Mouse (Mus musculus) liver, embryonic 14.5 days (tissue): Measurements from ENCODE around the gene Asic1. TPM values are rescaled to one million over a fixed set of nuclear protein-coding genes. Genes with fewer than 3 reads are reported as not detected.

Source experiments
- ATAC-seq: fragments of 200-750 bp; cut with Nextera tagmentation; 2 replicates; pipeline ENCODE4 v1.8.0; 2017; ENCODE audit warnings: moderate number of reproducible peaks, mild to moderate bottlenecking, moderate library complexity; ENCODE audit not compliant: insufficient read depth
- DNase-seq, 3 experiments: peaks; one replicate each; pipeline ENCODE4 v3.0.0-alpha.2; 2012 to 2013; ENCODE audit warnings: low read depth in 3 of 3, low spot score in 3 of 3
- H3K27ac ChIP-seq: fragments of 300-500 bp; sonication (generic); 2 replicates; pipeline ENCODE4 v1.5.1; 2014; ENCODE audit warnings: moderate library complexity, mild to moderate bottlenecking, control low read depth, inconsistent platforms
- H3K27me3 ChIP-seq: fragments of 300-500 bp; sonication (generic); 2 replicates; pipeline ENCODE4 v1.6.1; 2014; ENCODE audit warnings: mild to moderate bottlenecking, low read length, moderate library complexity; ENCODE audit not compliant: control insufficient read depth, insufficient read depth
- H3K36me3 ChIP-seq: fragments of 300-500 bp; sonication (generic); replicated peaks from 2 replicates; pipeline ENCODE4 v1.6.1; 2014; ENCODE audit warnings: low read depth; ENCODE audit not compliant: control insufficient read depth, insufficient read depth
- H3K4me1 ChIP-seq, 2 experiments: fragments of 200-500 bp in 1 of 2; fragments of 300-500 bp in 1 of 2; sonication (generic) in 1 of 2; replicated peaks; 2 replicates each; pipeline ENCODE4 v1.6.1; 2012 to 2014; ENCODE audit warnings: antibody characterized with exemption in 1 of 2, inconsistent platforms in 1 of 2, low read length in 1 of 2; ENCODE audit not compliant: control insufficient read depth in 2 of 2, insufficient read depth in 2 of 2
- H3K4me2 ChIP-seq: fragments of 300-500 bp; sonication (generic); 2 replicates; pipeline ENCODE4 v1.6.1; 2014; ENCODE audit warnings: low read depth, mild to moderate bottlenecking, control low read depth, moderate library complexity
- H3K4me3 ChIP-seq, 2 experiments: fragments of 200-500 bp in 1 of 2; fragments of 300-500 bp in 1 of 2; sonication (generic) in 1 of 2; 2 replicates each; pipeline ENCODE4 v1.5.1; 2012 to 2014; ENCODE audit warnings: low read depth in 2 of 2, low read length in 2 of 2, mild to moderate bottlenecking in 2 of 2, control low read depth in 1 of 2, inconsistent platforms in 1 of 2, moderate library complexity in 1 of 2; ENCODE audit not compliant: insufficient read depth in 1 of 2
- H3K9ac ChIP-seq: fragments of 300-500 bp; sonication (generic); replicated peaks from 2 replicates; pipeline ENCODE4 v1.6.1; 2014; ENCODE audit warnings: mild to moderate bottlenecking, control low read depth, moderate library complexity
- H3K9me3 ChIP-seq: fragments of 300-500 bp; sonication (generic); 2 replicates; pipeline ENCODE4 v1.6.1; 2016; ENCODE audit warnings: low read length, mixed read lengths; ENCODE audit not compliant: control insufficient read depth
- CTCF ChIP-seq: IDR thresholded peaks from 2 replicates; pipeline ENCODE4 v1.5.1; 2016; ENCODE audit warnings: antibody characterized with exemption, low read depth, control low read depth
- EP300 ChIP-seq: IDR thresholded peaks from 2 replicates; pipeline ENCODE4 v1.6.1; 2016; ENCODE audit warnings: antibody characterized with exemption, low read depth
- WGBS: fragments of 180-500 bp; shearing (Covaris S2); extraction: QIAGEN DNeasy Blood & Tissue Kit; methylation state at CpG from one replicate; pipeline ENCODE4 v1.1.7; 2014; ENCODE audit not compliant: insufficient replicate concordance; 5-methylcytosine and 5-hydroxymethylcytosine counted together
- polyA plus RNA-seq, 2 experiments: library from polyadenylated mRNA; depleted of rRNA in 1 of 2; stranded (reverse) in 1 of 2; unstranded in 1 of 2; fragments of >200 nt; fragmentation: Nextera tagmentation in 1 of 2; extraction: Ambion mirVana in 1 of 2; gene quantifications; 2 replicates each; pipeline versions ENCODE4 v1.2.1 to v1.2.3; 2012 to 2014

The Asic1 gene
- polyA plus RNA-seq, 2 experiments = 0.04 to 0.15 TPM

GRCm38 (mm10) chr15:99731167-99731566 is 61.0 kb downstream of the Asic1 start:
- Histone ChIP-seq H3K4me1 (peaks cover 2 to 4% of the 10 kb centered on the region in 2 experiments; a peak in 2 of 4 replicates), H3K27ac (no peak overlapping the region), H3K4me2 (no peak overlapping the region), H3K9me3 (no peaks in the 10 kb centered on the region), H3K27me3 (no peaks in the 10 kb centered on the region), H3K9ac (no peak overlapping the region), H3K4me3 (no peak overlapping the region), H3K36me3 (peaks cover 11% of the 10 kb centered on the region)
- no peak for TF ChIP-seq EP300
- no peak for TF ChIP-seq CTCF
- ATAC-seq (no peak), DNase-seq (no peak)
- 78% methylated on average over 2 of the region's 2 CpGs for WGBS

DNA sequence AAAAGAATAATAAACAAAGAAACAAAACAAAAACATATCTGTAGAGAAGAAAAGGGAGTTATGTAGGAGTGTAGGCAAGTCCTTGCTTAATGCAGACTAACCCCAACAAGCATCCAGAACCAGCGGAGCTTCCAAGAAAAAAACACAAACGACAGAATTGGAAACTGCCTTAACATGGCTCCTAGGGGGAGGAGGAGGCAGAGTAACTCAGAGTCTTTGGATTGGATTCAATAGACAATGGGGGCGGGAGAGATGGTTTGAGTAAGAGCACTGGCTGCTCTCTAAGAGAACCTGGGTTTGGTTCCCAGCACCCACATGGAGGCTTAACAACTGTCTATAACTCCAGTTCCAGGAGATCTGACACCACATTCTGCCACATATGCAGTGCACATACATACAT is 61.5 kb downstream of the Asic1 start:
- no peak overlapping the region for H3K4me3 ChIP-seq
- H3K36me3 ChIP-seq = peaks cover 11% of the 10 kb centered on the region
- DNase-seq (no peak), ATAC-seq (no peak)
- H3K9me3 ChIP-seq = no peaks in the 10 kb centered on the region
- peaks cover 0 to under 1% of the 10 kb centered on the region in 2 experiments; a peak in 2 of 4 replicates for H3K4me1 ChIP-seq
- no peak overlapping the region for H3K9ac ChIP-seq
- TF ChIP-seq CTCF = no peak
- TF ChIP-seq EP300 = no peak
- H3K4me2 ChIP-seq = no peak overlapping the region
- H3K27ac ChIP-seq = no peak overlapping the region
- 80% methylated on average over 3 of the region's 3 CpGs for WGBS
- no peaks in the 10 kb centered on the region for H3K27me3 ChIP-seq

DNA sequence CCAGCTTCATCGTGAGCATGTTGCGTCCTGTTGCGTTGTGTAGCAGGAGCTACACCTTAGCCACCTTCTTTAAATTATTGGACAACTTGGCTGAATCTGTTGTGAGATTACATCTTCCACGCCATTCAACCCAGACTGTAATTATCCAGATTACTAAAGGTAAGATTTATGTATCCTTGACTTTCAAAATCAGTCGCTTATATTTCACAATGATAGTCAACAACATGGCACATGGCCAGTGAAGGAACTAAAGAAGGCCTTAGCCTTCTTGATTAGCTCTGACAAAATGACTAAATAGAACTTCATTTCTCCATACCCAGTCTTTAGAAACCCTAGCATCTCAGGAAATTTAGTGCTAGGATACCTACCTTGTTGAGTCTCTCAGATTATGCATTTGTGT is 63.0 kb downstream of the Asic1 start:
- no peak overlapping the region for H3K4me3 ChIP-seq
- DNase-seq (no peak), ATAC-seq (no peak)
- peaks cover 5% of the 10 kb centered on the region for H3K36me3 ChIP-seq
- no peaks in the 10 kb centered on the region for H3K27me3 ChIP-seq
- no peaks in the 10 kb centered on the region for H3K9me3 ChIP-seq
- H3K4me2 ChIP-seq = no peak overlapping the region
- no peak overlapping the region for H3K27ac ChIP-seq
- 83% methylated on average over 5 of the region's 5 CpGs for WGBS
- TF ChIP-seq EP300 = no peak
- TF ChIP-seq CTCF = no peak
- no peak overlapping the region for H3K9ac ChIP-seq
- no peaks in the 10 kb centered on the region for H3K4me1 ChIP-seq

- ATAC-seq (no peak), DNase-seq (no peak)
- Histone ChIP-seq H3K36me3 (no peaks in the 10 kb centered on the region), H3K4me3 (no peak overlapping the region), H3K4me1 (no peaks in the 10 kb centered on the region), H3K27ac (no peak overlapping the region), H3K9me3 (no peaks in the 10 kb centered on the region), H3K9ac (no peak overlapping the region), H3K4me2 (no peak overlapping the region), H3K27me3 (no peaks in the 10 kb centered on the region)
- WGBS = 79% methylated on average over 2 of the region's 2 CpGs
- no peak for TF ChIP-seq CTCF
These were observed 65.5 kb downstream of the Asic1 start for GRCm38 (mm10) chr15:99735631-99736030.

- WGBS = 85% methylated on average over 11 of the region's 11 CpGs
- no peak overlapping the region for H3K4me2 ChIP-seq
- H3K9me3 ChIP-seq = no peaks in the 10 kb centered on the region
- TF ChIP-seq EP300 = no peak
- TF ChIP-seq CTCF = no peak
- H3K9ac ChIP-seq = no peak overlapping the region
- H3K27me3 ChIP-seq = no peaks in the 10 kb centered on the region
- DNase-seq (no peak), ATAC-seq (no peak)
- H3K4me3 ChIP-seq = no peak overlapping the region
- H3K27ac ChIP-seq = no peak overlapping the region
- no peaks in the 10 kb centered on the region for H3K4me1 ChIP-seq
- no peaks in the 10 kb centered on the region for H3K36me3 ChIP-seq
These were observed 66.5 kb downstream of the Asic1 start for GRCm38 (mm10) chr15:99736675-99737074.

GRCm38 (mm10) chr15:99740229-99740628 is 70.1 kb downstream of the Asic1 start:
- no peak overlapping the region for H3K4me3 ChIP-seq
- H3K9me3 ChIP-seq = no peaks in the 10 kb centered on the region
- no peaks in the 10 kb centered on the region for H3K36me3 ChIP-seq
- no peak overlapping the region for H3K27ac ChIP-seq
- no peak overlapping the region for H3K9ac ChIP-seq
- WGBS = 73% methylated on average over 4 of the region's 4 CpGs
- no peaks in the 10 kb centered on the region for H3K4me1 ChIP-seq
- DNase-seq = no peak
- H3K4me2 ChIP-seq = no peak overlapping the region
- TF ChIP-seq CTCF (no peak), EP300 (no peak)
- no peaks in the 10 kb centered on the region for H3K27me3 ChIP-seq
- ATAC-seq = no peak

Other genes with a start within 250 kb of the Asic1 start
- 0.70 and 1.2 TPM in 2 replicates for gene Nckap5l, start 212.6 kb upstream of the Asic1 start, polyA plus RNA-seq (2012; rRNA removed)
- 0.85 and 1.4 TPM in 2 replicates for gene Nckap5l, start 212.6 kb upstream of the Asic1 start, polyA plus RNA-seq (2014; fragmentation: Nextera tagmentation; extraction: Ambion mirVana)
- 3.0 and 3.3 TPM in 2 replicates for gene Bcdin3d, start 195.6 kb upstream of the Asic1 start, polyA plus RNA-seq (2012; rRNA removed)
- 5.0 TPM in 2 replicates for gene Bcdin3d, start 195.6 kb upstream of the Asic1 start, polyA plus RNA-seq (2014; fragmentation: Nextera tagmentation; extraction: Ambion mirVana)
- gene Faim2, start 142.2 kb upstream of the Asic1 start, polyA plus RNA-seq (2012; rRNA removed) = 0.02 TPM in 1 of 2 replicates, not detected in the other
- not detected in 2 replicates for gene Faim2, start 142.2 kb upstream of the Asic1 start, polyA plus RNA-seq (2014; fragmentation: Nextera tagmentation; extraction: Ambion mirVana)
- not detected in 2 replicates for gene Aqp2, start 91.3 kb upstream of the Asic1 start, polyA plus RNA-seq (2012; rRNA removed)
- gene Aqp2, start 91.3 kb upstream of the Asic1 start, polyA plus RNA-seq (2014; fragmentation: Nextera tagmentation; extraction: Ambion mirVana) = not detected in 2 replicates
- gene Aqp5, start 79.6 kb upstream of the Asic1 start, polyA plus RNA-seq (2012; rRNA removed) = 0.07 and 0.09 TPM in 2 replicates
- gene Aqp5, start 79.6 kb upstream of the Asic1 start, polyA plus RNA-seq (2014; fragmentation: Nextera tagmentation; extraction: Ambion mirVana) = not detected in 2 replicates
- gene Aqp6, start 69.0 kb upstream of the Asic1 start, polyA plus RNA-seq (2012; rRNA removed) = not detected in 2 replicates
- not detected in 2 replicates for gene Aqp6, start 69.0 kb upstream of the Asic1 start, polyA plus RNA-seq (2014; fragmentation: Nextera tagmentation; extraction: Ambion mirVana)
- gene Racgap1, start 18.7 kb upstream of the Asic1 start, polyA plus RNA-seq (2012; rRNA removed) = 41.6 and 53.5 TPM in 2 replicates
- 51.1 and 55.4 TPM in 2 replicates for gene Racgap1, start 18.7 kb upstream of the Asic1 start, polyA plus RNA-seq (2014; fragmentation: Nextera tagmentation; extraction: Ambion mirVana)
- gene Smarcd1, start 31.8 kb downstream of the Asic1 start, polyA plus RNA-seq (2012; rRNA removed) = 6.7 and 6.9 TPM in 2 replicates
- gene Smarcd1, start 31.8 kb downstream of the Asic1 start, polyA plus RNA-seq (2014; fragmentation: Nextera tagmentation; extraction: Ambion mirVana) = 4.4 and 4.8 TPM in 2 replicates
- not detected in 2 replicates for gene Gm17349, start 35.1 kb downstream of the Asic1 start, polyA plus RNA-seq (2012; rRNA removed)
- gene Gm17349, start 35.1 kb downstream of the Asic1 start, polyA plus RNA-seq (2014; fragmentation: Nextera tagmentation; extraction: Ambion mirVana) = not detected in 2 replicates
- gene Gpd1, start 47.1 kb downstream of the Asic1 start, polyA plus RNA-seq (2012; rRNA removed) = 8.1 and 9.1 TPM in 2 replicates
- gene Gpd1, start 47.1 kb downstream of the Asic1 start, polyA plus RNA-seq (2014; fragmentation: Nextera tagmentation; extraction: Ambion mirVana) = 5.2 and 5.3 TPM in 2 replicates
- 67.6 and 77.0 TPM in 2 replicates for gene Cox14, start 55.2 kb downstream of the Asic1 start, polyA plus RNA-seq (2012; rRNA removed)
- gene Cox14, start 55.2 kb downstream of the Asic1 start, polyA plus RNA-seq (2014; fragmentation: Nextera tagmentation; extraction: Ambion mirVana) = 81.4 and 84.9 TPM in 2 replicates
- 4.4 and 5.4 TPM in 2 replicates for gene Cers5, start 102.5 kb downstream of the Asic1 start, polyA plus RNA-seq (2012; rRNA removed)
- 7.7 and 8.7 TPM in 2 replicates for gene Cers5, start 102.5 kb downstream of the Asic1 start, polyA plus RNA-seq (2014; fragmentation: Nextera tagmentation; extraction: Ambion mirVana)
- gene Lima1, start 205.1 kb downstream of the Asic1 start, polyA plus RNA-seq (2012; rRNA removed) = 3.3 and 5.1 TPM in 2 replicates
- gene Lima1, start 205.1 kb downstream of the Asic1 start, polyA plus RNA-seq (2014; fragmentation: Nextera tagmentation; extraction: Ambion mirVana) = 6.2 and 7.0 TPM in 2 replicates